Mouse (Mus musculus) testis, postnatal 10 days (tissue): ENCODE measurements at regions not wholly inside any gene's neighbourhood (a gene's known extent, or its start where the extent isn't known, plus 50 kb on each side); places are given as distances from the start of the nearest gene placed in this dataset.
"Not testable (repeated sequence)": the region's sequence is repeated elsewhere in the genome, so short reads cannot be mapped to it uniquely, and the experiment has no call there.

Experiments
- DNase-seq: peaks from one replicate; pipeline ENCODE4 v3.0.0; 2021; ENCODE audit warnings: low spot score

DNA sequence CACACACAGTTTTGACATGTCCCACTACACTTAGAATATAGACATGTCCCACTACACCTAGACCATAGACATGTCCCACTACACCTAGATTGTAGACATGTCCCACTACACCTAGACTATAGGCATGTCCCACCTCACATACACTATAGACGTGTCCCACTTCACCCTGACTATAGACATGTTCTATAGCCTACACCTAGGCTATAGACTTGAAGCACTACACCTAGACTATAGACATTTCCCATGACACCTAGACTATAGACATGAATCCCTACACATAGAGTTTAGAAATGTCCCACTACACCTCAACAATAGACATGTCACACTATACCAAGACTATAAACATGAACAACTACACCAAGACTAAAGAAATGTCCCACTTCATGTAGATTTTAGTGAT, 2580.9 kb downstream of the Gm37988 start:
- DNase-seq = no peak

DNA sequence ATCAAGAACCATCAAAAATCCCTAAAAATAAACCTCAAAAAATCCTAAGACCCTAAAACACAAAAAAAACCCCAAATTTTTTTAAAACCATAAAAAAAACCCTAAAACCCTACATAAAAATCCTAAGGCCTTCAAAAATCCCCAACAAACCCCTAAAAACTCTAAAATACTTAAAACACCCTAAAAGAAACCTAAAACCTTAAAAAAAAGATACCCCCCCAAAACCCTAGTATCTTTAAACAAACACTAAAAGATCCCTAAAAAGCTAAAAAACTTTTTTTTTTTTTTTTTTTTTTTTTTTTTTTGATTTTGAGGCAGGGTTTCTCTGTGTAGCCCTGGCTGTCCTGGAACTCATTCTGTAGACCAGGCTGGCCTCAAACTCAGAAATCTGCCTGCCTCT, 2585.8 kb downstream of the Gm37988 start:
- no peak for DNase-seq

DNA sequence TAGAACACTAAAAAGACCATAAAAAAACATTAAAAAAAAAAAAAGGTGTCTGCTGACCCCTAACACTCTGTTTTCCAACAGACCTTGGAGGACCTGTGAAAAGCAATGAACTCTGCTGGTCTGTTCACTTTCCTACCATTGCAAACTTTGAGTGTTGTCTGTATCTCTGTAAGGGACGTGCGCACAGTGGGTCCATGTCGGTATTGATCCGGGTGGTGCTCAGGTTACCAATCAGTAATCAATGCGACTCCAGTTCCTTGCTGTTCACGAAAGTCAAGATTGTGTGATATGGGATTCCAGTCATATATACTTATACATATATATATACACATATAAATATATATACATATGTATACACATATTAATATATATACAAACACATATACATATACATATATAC, 2586.5 kb downstream of the Gm37988 start:
- DNase-seq = no peak

DNA sequence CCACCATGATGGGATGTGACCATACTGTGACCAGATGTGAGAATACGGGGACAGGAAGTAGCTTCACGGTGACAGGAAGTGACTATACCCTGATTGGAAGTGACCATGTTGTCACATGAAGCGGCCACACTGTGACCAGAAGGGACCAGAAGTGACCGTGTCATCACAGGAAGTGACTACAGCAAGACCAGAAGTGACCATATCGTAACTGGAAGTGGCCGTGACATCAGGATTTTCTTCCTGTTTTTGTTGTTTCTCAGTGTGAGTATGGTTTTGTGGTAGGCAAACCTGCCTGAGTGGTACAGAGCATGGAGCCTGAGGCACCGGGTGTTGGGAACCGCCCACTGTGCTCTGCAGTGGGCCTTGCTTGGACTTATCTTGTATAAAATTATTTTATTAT, 2587.8 kb downstream of the Gm37988 start:
- DNase-seq = no peak

DNA sequence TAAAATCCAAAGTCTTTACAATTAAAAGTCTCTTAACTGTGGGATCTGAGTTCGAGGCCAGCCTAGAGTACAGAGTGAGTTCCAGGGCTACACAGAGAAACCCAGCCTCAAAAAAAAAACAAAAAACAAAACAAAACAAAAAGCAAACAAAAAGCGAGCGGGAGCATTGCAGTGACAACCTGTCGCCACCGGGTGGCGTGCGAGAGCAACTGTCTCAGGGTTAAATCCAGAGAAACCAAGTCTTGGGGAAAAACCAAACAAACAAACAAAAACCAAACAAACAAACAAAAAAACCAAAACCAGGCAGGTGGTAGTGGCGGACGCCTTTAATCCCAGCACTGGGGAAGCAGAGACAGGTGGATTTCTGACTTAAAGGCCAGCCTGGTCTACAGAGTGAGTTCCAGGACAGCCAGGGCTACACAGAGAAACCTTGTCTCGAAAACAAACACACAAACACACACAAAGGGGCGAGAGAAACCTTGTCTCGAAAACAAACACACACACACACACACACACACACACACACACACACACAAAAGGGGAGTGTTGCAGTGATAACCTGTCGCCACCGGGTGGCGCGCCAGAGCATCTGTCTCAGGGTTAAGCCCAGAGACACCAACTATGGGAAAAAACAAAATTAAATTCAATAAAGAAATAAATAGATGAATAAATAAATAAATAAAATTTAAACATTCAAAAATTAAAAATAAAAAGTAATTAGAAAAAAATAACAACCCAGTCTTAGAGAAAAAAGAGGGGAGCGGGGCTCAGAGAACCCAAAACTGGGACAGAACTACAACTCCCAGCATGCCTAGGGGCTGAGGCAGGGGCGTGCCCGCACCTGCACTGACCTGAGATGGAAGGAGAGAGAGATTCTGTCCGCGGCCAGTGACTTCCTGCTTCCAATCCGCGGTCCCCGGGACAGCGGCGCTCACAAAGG, 2589.4 kb downstream of the Gm37988 start:
- DNase-seq = peak; percentile 81

DNA sequence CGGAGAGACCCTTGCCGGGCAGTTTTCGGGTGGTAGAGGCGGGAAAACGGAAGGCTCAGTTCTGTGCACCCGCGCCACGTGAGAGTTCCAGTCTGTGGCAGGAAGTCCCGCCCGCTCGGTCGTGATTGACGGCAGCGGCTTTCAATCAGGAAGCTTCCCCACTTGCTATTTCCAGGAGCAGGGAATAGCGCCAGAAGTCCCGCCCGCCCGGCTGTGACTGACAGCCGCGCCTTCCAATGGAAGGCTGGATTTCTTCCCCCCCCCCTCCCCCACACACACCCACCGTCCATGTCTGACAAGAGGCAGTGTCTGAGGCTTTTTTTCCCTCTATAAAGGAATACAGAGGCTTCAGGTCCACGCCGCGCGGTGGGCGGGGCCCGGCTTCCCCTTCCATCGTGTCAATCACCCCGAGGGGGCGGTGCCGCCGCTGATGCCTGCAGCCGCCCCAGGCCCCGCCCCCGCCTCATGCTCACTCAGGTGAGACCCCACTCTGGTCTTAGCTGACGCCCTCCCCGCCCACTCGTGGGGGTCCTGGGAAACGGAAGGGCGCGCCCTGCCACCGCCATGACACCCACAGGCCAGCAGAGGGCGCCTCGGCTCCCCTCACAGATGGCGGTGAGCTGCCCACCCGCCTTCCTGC, 2590.2 kb downstream of the Gm37988 start:
- peak; percentile 99 for DNase-seq

DNA sequence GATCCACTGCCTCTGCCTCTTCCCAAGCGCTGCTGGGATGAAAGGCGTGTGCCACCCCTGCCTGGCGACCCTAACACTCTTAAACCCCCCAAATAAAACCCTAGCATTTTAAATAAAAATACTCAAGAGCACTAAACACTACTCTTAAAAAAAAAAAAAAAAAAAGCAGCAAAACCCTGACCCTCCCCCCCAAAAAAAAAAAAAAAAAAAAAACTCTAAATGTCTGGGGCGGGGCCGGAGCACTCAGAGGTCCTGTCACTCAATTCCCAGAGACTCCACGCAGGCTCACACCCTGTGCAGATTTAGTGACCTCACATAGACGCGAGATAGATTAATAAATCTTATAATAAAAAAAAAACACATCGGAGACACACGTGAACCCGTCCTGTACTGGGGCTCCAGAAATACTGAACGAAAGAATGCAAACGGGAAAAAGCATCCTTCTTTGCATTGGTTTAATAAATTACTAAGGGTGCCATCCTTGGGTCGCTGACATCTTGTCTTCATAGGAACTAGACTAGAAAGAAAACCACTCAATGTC, 2591.1 kb downstream of the Gm37988 start:
- DNase-seq = no peak

DNA sequence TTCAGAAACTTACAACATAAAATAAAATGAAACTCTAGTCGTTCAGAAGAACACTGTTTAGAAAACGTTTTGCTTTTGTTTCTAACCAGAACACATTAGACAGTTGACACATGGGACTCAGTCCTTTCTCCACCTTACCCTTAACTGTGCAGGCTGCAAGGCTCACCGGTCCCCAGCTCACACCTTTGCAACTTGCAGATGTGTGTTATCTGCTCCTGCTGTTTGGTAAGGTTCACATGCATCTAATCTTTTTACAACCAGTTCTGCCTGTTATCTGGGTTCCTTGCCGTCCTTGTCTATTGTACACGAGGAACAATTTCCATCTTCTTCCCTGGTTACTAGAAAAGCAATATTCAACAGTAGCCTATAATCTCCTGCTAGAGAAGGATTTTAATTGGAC, 2598.0 kb downstream of the Gm37988 start:
- not testable (repeated sequence) for DNase-seq

DNA sequence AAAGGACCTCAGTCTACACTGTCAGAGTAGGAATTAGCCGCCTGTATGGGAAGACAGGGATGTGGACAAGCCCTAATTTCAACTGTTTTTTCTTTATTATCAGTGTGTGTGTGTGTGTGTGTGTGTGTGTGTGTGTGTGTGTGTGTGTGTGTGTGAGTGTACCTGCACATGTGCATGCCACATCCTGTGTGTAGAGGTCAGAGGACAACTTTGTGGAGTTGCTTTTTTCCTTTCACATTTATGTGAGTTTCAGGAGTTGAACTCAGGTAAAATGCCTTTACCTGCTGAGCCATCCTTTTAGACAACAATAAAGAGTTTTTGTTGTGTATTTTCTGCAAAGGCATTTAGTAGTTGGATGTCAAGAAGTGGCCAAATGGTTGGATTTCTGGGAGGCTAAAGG, 2606.8 kb downstream of the Gm37988 start:
- no peak for DNase-seq

DNA sequence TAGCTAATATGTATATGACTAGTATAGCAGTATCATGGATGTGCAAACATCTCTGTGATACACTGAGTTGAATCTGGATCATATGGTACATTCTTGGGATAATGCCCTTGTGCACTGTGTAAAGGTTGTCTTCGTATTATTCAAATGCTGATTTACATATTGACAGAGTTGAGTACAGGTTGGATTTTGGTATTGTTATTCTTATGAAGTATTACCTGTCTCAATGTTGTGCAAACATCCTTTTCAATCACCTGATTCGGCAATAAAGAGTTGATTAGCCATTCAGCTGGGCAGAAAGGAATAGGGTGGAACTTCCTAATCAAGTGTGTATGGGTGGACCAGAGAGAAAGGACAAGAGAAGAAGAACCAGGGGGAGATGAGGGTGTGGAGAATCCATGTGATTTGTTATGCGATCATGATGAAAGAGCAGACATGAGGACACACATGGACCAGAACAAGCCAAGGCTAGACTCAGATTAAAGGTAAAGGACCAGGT, 2644.0 kb downstream of the Gm37988 start:
- DNase-seq = no peak

DNA sequence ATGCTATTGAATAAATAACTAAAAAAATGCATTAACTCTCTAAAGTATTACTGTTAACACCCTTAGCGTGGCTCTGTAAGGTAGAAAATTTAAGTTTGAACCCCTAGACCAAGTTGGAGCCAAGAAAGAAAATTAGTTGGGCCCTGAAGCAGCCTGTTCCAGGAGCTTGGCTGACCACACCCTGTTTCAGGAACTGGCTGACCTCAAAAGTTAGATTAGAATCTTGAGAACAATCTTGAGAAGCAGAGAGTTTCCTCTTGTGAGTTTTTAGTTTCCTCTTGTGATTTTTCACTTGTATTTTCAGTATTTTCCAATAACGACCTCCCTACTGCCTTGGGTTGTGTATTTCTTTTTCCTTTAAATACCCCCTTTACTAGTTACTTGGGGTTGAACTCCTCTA, 2647.2 kb downstream of the Gm37988 start:
- DNase-seq = no peak

DNA sequence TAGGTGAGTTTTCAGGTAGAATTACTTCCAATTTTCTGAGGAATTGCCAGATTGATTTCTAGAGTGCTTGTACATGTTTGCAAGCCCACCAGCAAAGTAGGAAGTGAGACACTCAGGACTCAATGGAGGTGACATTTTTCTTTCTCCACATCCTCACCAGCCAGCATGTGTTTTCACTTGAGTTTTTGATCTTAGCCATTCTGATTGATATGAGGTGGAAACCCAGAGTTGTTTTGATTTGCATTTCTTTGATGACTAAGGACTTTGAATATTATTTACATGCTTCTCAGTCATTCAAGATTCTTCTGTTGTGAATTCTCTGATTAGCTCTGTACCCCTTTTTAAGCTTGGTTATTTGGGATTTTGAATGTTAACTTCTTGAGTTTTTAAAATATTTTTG, 2650.2 kb downstream of the Gm37988 start:
- no peak for DNase-seq

DNA sequence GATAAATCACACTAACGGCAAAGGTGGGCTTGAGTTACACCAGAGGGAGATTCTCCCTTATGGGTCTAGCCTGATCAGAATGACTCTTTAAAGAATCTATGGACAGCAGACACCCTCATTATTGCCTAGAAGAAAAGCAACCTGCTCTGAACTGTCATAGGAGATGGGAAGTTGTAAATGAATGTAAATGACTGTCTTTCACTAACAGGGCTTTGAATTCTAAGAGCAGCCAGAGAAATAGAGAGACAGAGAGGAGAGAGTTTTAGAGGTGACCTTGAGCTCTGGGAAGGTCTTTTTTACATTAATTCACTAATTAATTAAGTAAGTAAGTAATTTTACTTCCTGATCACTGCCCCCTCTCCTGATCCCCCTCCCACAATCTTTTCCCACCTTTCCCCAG, 2686.4 kb downstream of the Gm37988 start:
- no peak for DNase-seq

DNA sequence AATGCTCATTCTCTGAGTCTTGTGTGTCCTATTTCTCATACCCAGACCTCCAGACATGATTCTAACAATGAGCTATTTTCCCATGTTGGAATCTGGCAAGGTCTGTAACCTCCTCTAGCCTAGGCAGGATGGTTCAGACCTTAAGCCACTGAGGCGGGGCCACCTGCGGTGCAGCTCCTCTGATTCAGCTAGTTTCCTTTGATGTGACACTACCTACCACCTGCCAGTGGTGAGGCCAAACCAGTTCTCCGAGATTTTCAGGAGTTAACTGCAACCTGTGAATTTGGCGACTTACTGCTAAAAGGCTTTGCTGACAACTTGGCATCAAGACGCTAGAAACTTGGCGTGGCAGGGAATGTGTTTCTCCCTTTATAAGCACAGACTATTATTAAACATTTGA, 2691.3 kb downstream of the Gm37988 start:
- no peak for DNase-seq

DNA sequence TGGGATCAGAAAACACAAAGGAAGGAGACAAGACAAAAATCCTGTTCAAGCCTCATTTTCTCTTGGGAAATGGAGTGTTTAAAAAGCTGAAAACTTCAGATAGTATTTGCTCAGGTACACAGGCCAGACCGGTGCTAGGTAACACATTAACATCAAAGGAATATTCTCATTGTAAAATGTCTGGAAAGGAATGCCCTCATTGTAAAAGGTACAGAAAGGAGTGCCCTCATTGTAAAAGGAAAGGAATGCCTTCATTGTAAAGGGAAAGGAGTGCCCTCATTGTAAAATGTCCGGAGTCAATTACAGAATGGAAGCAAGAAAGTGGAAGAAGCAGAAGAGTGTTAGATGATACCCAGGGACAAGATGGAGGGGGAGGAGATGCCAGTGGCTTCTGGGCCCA, 2694.7 kb downstream of the Gm37988 start:
- DNase-seq = no peak

DNA sequence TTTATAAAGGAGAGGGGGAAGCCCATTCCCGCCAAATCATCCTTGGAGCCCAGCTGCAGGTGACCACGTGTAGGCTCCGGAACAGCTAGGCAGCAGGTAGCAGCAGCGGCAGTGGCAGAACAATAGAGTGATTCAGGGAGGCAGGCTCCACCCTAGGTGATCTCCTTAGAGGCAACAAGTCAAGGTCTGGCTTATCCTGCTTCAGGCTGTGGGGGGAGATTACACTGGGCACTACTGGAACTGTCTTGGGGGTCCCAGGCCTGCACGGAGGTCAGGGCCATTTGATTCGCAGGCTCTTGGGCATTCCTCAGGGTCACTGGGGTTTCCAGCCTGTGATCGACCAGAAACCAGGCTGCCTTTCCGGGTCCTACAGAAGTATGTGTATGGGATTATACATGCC, 2711.1 kb downstream of the Gm37988 start:
- no peak for DNase-seq

DNA sequence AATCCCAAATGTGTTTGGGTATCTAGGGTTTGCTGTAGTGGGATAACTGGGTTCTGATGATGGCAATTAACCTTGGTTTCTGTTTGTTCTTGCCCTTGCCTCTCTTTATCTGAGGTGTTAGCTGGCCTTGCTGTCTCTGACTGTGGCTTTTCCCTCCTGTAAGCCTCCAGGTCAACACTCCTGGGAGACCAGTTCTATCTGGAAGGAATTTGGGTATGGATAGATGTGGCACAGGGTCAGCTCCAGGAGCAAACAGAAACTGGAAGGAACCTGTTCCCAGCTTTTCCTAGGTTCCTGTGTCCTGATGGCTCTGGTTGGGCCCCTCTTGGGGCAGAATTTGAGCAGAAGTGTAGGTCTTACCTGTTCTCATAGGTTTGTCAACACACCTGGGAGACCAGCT, 2725.8 kb downstream of the Gm37988 start:
- DNase-seq = no peak

DNA sequence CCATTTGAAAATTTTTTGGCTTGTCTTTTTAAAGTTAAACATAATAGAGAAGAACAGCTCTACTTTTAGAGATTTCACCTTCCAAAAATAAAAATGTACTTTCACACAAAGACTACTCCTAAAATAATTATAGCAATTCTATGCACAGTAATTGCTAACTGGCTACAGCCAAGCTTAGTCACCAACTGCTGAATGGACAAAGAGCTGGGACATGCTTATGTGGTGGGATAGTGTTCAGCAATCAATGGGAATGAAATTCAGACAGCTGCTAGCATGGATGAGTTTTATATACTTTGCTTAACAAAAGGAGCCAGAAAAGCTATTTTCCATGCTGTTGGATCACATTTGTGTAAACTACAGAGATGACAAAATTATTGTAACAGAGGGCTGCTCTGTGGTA, 2727.5 kb downstream of the Gm37988 start:
- no peak for DNase-seq

DNA sequence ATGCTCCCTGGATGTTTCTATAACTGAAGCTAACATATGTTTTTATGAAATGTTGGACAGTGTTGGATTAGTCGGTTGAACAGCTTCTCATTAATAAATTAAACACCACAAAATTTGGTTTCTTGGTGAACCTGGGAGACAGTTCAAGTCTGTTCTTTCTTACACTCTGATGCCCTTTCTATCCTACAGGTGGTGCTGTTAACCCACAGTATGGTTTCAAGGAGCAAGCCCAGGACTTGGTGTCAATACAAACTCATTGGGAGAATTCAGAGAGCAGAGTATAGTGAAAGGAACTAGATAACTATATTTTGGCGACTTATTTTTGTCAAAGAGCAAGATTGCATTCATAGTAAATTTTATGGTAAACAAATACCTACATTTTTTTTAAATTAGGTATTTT, 2735.8 kb downstream of the Gm37988 start:
- no peak for DNase-seq

DNA sequence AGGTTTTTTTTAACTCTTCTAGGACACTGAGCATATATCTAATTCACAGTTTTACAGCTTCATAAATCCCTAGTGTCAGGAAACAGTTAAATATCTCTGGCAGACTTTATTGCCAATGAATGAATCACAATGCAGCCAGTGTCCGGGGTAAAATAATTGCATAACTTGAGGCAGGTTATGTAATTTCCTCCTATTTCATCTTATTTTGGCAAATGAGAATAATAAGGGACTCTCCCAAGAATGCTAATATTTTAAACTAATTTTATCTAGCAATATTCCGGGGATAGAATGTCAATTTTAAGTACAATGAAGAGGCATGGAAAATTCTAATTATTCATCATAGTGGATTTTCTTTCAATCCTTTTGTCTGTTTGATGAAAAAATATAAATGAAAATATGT, 2740.6 kb downstream of the Gm37988 start:
- DNase-seq = no peak

DNA sequence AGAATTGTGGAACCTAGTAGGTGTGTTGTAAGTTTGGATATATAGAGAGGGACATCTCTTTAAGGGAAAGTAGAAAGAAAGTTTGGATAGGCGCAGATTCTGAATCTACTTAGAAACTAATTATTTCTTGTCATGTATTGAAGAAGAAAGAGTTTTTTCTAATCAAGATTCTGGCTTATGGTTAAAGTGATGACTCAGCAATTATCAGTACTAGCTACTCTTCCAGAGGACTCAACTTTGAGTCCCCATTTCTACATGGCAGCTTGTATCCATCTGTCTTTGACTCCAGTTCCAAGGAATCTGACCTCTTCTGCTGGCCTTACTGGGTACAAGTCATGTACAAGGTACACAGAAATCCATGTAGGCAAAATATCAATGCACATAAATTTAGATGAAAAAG, 2767.1 kb downstream of the Gm37988 start:
- DNase-seq = no peak

DNA sequence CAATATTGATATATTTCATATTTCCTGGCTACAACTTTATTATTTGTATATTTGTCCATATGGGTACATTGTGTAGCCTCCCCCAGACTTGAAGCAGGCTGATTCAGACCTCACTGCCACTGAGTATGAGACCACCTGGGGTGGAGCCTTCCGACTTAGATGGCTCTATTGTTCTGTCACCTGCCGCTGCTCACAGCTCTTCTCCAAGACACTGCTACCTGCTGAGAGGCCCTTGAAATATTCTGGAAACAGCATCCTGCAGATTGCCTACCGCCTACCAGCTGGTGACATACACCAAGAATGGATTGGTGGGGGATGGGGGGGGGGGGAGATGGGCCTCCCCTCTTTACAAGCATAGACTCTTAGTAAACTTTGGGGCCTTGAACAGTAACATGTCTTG, 2778.7 kb downstream of the Gm37988 start:
- no peak for DNase-seq

DNA sequence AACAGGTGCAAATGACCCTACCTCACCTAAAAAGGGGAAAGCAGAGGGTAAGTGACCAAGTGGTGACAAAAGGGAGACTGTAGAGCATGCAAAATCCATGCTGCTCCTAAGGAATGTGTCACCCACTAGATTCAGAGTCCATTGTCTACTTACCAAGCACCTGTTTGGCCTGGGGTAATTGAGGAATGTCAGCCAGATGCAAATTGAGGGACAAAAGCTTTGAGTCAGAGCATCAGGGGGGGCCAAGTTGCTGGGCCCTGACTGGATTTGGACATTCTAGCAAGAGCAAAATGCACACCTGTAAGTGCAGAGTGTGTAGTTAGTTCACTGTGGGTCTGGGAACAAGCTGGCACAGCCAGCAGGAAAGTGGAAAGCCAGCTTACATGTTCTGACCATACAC, 2783.6 kb downstream of the Gm37988 start:
- no peak for DNase-seq
